Mouse (Mus musculus) liver, adult (tissue): ENCODE measurements around the gene Shprh.

Source experiments
- GATA4 ChIP-seq: IDR thresholded peaks from 2 replicates; pipeline ENCODE4 v1.6.1; 2014; ENCODE audit warnings: mild to moderate bottlenecking, low read length; ENCODE audit not compliant: insufficient replicate concordance

Shprh gene

GRCm38 (mm10) chr10:11208670-11209069 lies 59.4 kb downstream of the Shprh start:
- TF ChIP-seq GATA4: no peak

- TF ChIP-seq GATA4: no peak
These were observed 62.8 kb downstream of the Shprh start for GRCm38 (mm10) chr10:11212003-11212402.

GRCm38 (mm10) chr10:11226442-11226841 lies 77.2 kb downstream of the Shprh start:
- TF ChIP-seq GATA4: no peak

GRCm38 (mm10) chr10:11229545-11230178 lies 80.4 kb downstream of the Shprh start:
- no peak for TF ChIP-seq GATA4

- no peak for TF ChIP-seq GATA4
These were observed 84.0 kb downstream of the Shprh start for GRCm38 (mm10) chr10:11233208-11233607.

GRCm38 (mm10) chr10:11248210-11248609 lies 99.0 kb downstream of the Shprh start:
- no peak for TF ChIP-seq GATA4

- no peak for TF ChIP-seq GATA4
These were observed 101.2 kb downstream of the Shprh start for GRCm38 (mm10) chr10:11250247-11250997.

- TF ChIP-seq GATA4: no peak
These were observed 110.9 kb downstream of the Shprh start for GRCm38 (mm10) chr10:11260119-11260518.
